Mouse (Mus musculus) midbrain, embryonic 11.5 days (tissue): Measurements from ENCODE around the gene Tvp23b. TPM values are rescaled to one million over a fixed set of nuclear protein-coding genes. Genes with fewer than 3 reads are reported as not detected.

Experiments
- ATAC-seq: fragments of 200-750 bp; cut with Nextera tagmentation; 2 replicates; pipeline ENCODE4 v1.8.0; 2017; ENCODE audit warnings: moderate TSS enrichment, moderate library complexity; ENCODE audit not compliant: low FRiP score
- DNase-seq: peaks from one replicate; pipeline ENCODE4 v3.0.0; 2015; ENCODE audit warnings: low spot score; ENCODE audit errors: missing footprints
- H3K27ac ChIP-seq: fragments of 300-500 bp; sonication (generic); 2 replicates; pipeline ENCODE4 v1.5.1; 2014; ENCODE audit warnings: low read depth, low read length
- H3K27me3 ChIP-seq: fragments of 300-500 bp; sonication (generic); 2 replicates; pipeline ENCODE4 v1.6.1; 2014; ENCODE audit warnings: mild to moderate bottlenecking, low read length, moderate library complexity, mixed read lengths; ENCODE audit not compliant: control insufficient read depth, insufficient read depth
- H3K36me3 ChIP-seq: fragments of 300-500 bp; sonication (generic); 2 replicates; pipeline ENCODE4 v1.6.1; 2014; ENCODE audit warnings: mild to moderate bottlenecking, low read length, moderate library complexity, mixed read lengths; ENCODE audit not compliant: control insufficient read depth, insufficient read depth
- H3K4me1 ChIP-seq: fragments of 300-500 bp; sonication (generic); 2 replicates; pipeline ENCODE4 v1.6.1; 2014; ENCODE audit warnings: low read length; ENCODE audit not compliant: control insufficient read depth, insufficient read depth
- H3K4me2 ChIP-seq: fragments of 300-500 bp; sonication (generic); 2 replicates; pipeline ENCODE4 v1.6.1; 2014; ENCODE audit warnings: mild to moderate bottlenecking, moderate library complexity
- H3K4me3 ChIP-seq: fragments of 300-500 bp; sonication (generic); 2 replicates; pipeline ENCODE4 v1.5.1; 2014; ENCODE audit warnings: low read depth, low read length
- H3K9ac ChIP-seq: fragments of 300-500 bp; sonication (generic); 2 replicates; pipeline ENCODE4 v1.6.1; 2014; ENCODE audit warnings: low read length
- H3K9me3 ChIP-seq: fragments of 300-500 bp; sonication (generic); 2 replicates; pipeline ENCODE4 v1.6.1; 2016; ENCODE audit warnings: low read length; ENCODE audit not compliant: control insufficient read depth
- WGBS: fragments of 180-500 bp; shearing (Covaris S2); extraction: QIAGEN DNeasy Blood & Tissue Kit; methylation state at CpG from one replicate; pipeline ENCODE4 v1.1.7; 2014; 5-methylcytosine and 5-hydroxymethylcytosine counted together
- polyA plus RNA-seq: library from polyadenylated mRNA; unstranded; fragments of >200 nt; fragmentation: Nextera tagmentation; extraction: Ambion mirVana; gene quantifications from 2 replicates; pipeline ENCODE4 v1.2.1, GENCODE M21; 2014

Gene Tvp23b
- polyA plus RNA-seq, 1 experiment from 2014 or later: 44.4 TPM

DNA sequence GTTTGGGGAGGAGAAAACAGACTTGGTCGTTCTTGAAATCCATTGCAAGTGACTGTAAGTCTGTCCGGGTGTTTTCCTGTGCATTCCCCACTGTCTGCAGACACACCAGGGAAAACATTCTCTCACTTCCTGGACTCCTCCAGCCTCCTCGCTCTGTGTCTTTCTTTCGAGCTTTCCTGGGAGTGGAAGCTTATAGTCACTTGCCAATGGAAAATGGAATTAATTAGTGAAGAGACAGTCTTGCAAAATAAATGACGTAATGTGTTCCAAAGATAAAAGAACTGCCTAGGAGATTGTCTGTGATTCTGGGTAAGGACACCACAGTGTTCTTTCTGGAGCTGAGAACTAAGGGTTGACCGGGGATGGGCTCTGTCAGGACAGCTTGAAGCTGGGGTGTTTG is 64.3 kb downstream of the Tvp23b start:
- H3K4me2 ChIP-seq: no peak overlapping the region
- H3K9me3 ChIP-seq: no peaks in the 10 kb centered on the region
- DNase-seq (no peak), ATAC-seq (no peak)
- no peaks in the 10 kb centered on the region for H3K27me3 ChIP-seq
- no peak overlapping the region for H3K9ac ChIP-seq
- 82% methylated on average over 6 of the region's 6 CpGs for WGBS
- H3K4me1 ChIP-seq: no peaks in the 10 kb centered on the region
- no peaks in the 10 kb centered on the region for H3K36me3 ChIP-seq
- no peak overlapping the region for H3K27ac ChIP-seq
- no peak overlapping the region for H3K4me3 ChIP-seq

DNA sequence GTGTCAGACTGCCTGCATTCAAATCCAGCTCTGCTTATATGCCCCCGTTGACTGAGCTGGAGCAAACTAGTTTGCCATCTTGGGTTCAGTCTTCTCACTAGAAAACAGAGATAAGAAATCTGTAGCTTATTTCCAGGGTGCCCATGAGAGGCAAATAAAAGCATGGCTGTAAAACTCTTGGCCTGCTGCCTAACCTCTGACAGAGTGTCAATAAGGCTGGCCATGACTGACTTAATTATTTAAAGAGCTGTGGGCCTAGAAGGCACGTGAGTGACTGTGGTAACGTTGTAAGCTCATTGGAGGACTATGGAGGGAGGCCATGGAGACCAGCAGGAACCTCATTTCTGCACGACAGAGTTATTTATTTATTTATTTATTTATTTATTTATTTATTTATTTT is 66.3 kb downstream of the Tvp23b start:
- Histone ChIP-seq H3K4me1 (no peaks in the 10 kb centered on the region), H3K27me3 (no peaks in the 10 kb centered on the region), H3K9ac (no peak overlapping the region), H3K27ac (no peak overlapping the region), H3K4me3 (no peak overlapping the region), H3K9me3 (no peaks in the 10 kb centered on the region), H3K36me3 (no peaks in the 10 kb centered on the region), H3K4me2 (no peak overlapping the region)
- no peak for DNase-seq
- ATAC-seq: no peak
- 77% methylated on average over 4 of the region's 4 CpGs for WGBS

DNA sequence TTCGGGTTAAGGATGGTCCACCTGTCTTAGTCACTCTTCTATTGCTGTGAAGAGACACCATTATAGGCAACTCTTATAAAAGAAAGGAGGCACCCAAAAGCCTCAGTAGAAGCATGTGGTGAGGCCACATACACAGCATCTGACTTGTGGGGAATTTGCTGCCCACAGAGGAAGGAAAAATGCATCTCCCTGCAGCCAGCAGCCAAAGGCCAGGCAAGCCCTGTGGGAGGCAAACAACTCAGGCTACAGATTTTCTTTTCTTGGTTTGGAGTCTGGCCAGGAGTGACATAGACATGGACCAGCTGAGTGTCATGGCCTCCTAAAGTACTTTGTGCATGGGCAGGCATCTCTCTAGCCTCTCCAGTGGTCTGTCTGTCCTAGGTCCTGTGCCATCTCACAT is 70.3 kb downstream of the Tvp23b start:
- WGBS: 90% methylated on average over 1 of the region's 1 CpGs
- Histone ChIP-seq H3K4me2 (no peak overlapping the region), H3K4me1 (no peaks in the 10 kb centered on the region), H3K9me3 (no peaks in the 10 kb centered on the region), H3K27me3 (no peaks in the 10 kb centered on the region), H3K27ac (no peak overlapping the region), H3K9ac (no peak overlapping the region), H3K36me3 (no peaks in the 10 kb centered on the region), H3K4me3 (no peak overlapping the region)
- DNase-seq (no peak), ATAC-seq (no peak)

DNA sequence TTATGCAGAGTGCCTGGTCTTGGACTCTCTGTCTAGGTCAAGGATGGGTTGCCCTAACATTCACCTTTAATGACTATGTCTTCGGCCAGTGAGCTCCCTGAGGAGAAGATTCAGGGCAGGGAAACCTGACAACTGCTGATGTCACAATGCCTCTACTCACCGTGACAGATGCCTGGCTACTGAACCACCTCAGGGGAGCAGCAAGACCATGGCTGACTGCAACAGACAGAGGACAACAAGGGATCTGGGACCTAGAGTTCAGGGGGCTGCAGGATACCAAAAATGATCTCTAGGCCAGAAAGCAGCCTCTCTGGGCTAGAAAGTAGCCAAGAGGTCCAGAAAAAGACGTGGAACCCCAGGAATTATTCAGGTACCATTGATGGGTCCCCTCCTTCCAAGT is 71.8 kb downstream of the Tvp23b start, which contains the start of gene Cdrt4:
TSS of gene Cdrt4 (plus strand) at position 182 of the 400 bp plus-strand sequence.
- H3K4me2 ChIP-seq: no peak within 1 kb of the TSS
- ATAC-seq (no peak), DNase-seq (no peak)
- no peak within 1 kb of the TSS for H3K27ac ChIP-seq
- H3K27me3 ChIP-seq: no peaks in the 10 kb centered on the region
- H3K9me3 ChIP-seq: 0 out of 2 replicates have a peak, but pooled peaks cover 3% of the 10 kb centered on the region
- no peaks in the 10 kb centered on the region for H3K4me1 ChIP-seq
- H3K4me3 ChIP-seq: no peak within 1 kb of the TSS
- WGBS: 75% methylated on average over 3 of the region's 3 CpGs
- no peaks in the 10 kb centered on the region for H3K36me3 ChIP-seq
- no peak within 1 kb of the TSS for H3K9ac ChIP-seq

DNA sequence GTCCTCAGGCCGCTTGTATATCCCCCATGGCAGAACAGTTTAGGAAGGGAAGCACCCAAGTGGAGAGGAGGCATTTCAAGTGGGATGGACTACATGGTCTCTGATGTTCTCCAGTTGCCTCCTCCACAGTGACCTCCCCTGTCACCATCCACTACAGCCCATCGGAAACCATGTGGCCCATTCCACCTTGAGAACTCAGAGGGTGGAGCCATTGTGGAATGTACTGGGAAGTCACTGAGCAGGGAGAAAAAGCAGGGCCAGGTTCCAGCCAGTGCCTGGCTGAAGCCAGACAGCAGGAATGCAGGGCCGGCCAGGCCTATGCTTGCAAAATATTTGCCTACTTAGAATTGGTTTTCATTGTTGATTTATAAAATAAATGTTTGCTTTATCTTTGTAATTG is 75.5 kb downstream of the Tvp23b start:
- 0 out of 2 replicates have a peak, but pooled peaks cover 3% of the 10 kb centered on the region for H3K9me3 ChIP-seq
- H3K4me1 ChIP-seq: no peaks in the 10 kb centered on the region
- 90% methylated on average over 3 of the region's 3 CpGs for WGBS

DNA sequence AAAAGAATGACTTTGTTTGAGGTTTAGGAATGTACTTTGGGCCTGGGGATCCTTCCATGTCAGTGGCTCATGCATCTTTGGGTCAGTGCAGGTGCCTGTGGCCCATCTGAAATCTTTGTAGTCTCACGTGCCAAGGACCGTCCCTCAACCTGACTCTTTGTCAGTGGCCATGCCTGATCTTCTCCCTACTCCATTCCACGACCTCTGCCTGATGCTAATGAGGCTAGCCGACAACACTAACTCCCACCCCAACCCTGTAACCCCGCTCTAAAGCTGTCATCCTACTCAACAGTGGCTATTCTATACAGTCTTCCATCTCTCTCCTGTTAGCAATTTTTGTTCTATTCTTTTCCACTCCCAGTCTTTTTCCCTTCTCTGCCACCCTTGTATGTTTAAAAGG is 75.9 kb downstream of the Tvp23b start:
- Histone ChIP-seq H3K27ac (no peak overlapping the region), H3K9ac (no peak overlapping the region), H3K4me2 (no peak overlapping the region), H3K9me3 (0 out of 2 replicates have a peak, but pooled peaks cover 3% of the 10 kb centered on the region), H3K27me3 (no peaks in the 10 kb centered on the region), H3K4me1 (no peaks in the 10 kb centered on the region), H3K4me3 (no peak overlapping the region), H3K36me3 (no peaks in the 10 kb centered on the region)
- WGBS: 79% methylated on average over 5 of the region's 5 CpGs
- DNase-seq: no peak
- ATAC-seq: no peak

More for the DNA sequence above, 75.5 kb downstream of the Tvp23b start:
- Histone ChIP-seq H3K27ac (no peak overlapping the region), H3K9ac (no peak overlapping the region), H3K4me2 (no peak overlapping the region), H3K36me3 (no peaks in the 10 kb centered on the region), H3K4me3 (no peak overlapping the region), H3K27me3 (no peaks in the 10 kb centered on the region)
- DNase-seq: no peak
- no peak for ATAC-seq

DNA sequence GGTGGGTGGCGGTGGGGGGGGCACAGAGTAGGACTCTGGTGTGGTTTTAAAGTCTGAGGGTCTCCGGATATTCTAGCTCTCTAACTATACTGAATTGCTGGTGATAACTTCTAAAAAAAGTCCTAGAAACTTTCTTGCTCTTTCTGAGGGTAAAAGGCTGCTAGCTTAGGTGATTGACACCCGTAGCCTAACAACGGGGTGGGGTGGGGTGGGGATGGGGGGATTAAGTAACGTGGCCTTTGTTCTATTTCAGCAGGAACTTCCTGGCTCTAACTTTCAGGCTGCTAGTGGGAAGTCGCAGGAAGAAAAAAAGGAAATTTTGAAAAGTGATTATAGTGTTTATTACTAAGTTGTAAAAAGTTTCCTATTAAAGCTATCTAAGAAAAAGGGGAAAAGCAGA is 76.5 kb downstream of the Tvp23b start:
- no peaks in the 10 kb centered on the region for H3K27me3 ChIP-seq
- no peak overlapping the region for H3K27ac ChIP-seq
- H3K9ac ChIP-seq: no peak overlapping the region
- H3K4me1 ChIP-seq: no peaks in the 10 kb centered on the region
- DNase-seq: no peak
- ATAC-seq: no peak
- H3K36me3 ChIP-seq: no peaks in the 10 kb centered on the region
- WGBS: 45% methylated on average over 6 of the region's 6 CpGs
- 0 out of 2 replicates have a peak, but pooled peaks cover 3% of the 10 kb centered on the region for H3K9me3 ChIP-seq
- no peak overlapping the region for H3K4me3 ChIP-seq
- H3K4me2 ChIP-seq: no peak overlapping the region

DNA sequence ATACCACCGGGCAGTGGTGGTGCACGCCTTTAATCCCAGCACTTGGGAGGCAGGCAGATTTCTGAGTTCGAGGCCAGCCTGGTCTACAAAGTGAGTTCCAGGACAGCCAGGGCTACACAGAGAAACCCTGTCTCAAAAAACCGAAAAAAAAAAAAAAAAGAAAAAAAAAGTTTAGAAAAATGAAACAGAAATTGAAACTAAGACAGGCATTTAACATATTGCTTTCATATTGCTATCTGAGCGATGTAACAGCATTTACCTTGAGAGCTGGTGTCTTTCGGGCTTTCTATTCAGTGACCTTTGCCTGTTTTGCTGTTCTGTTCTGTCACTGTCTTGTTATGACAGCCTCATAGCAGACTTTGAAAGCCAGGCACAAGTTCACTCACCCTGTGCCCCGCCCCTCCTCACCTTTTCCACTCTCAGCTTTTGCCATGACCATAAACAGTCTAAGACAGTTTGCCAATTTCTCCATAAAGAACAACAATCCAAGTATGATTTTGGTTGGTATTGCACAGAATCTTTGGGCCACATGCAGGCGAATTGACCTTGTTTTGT is 78.4 kb downstream of the Tvp23b start:
- whole genome bisulfite sequencing: 93% methylated on average over 8 of the region's 8 CpGs
- Histone ChIP-seq H3K27ac (no peak overlapping the region), H3K4me2 (no peak overlapping the region), H3K4me3 (no peak overlapping the region), H3K9ac (no peak overlapping the region), H3K4me1 (no peaks in the 10 kb centered on the region), H3K9me3 (0 out of 2 replicates have a peak, but pooled peaks cover 3% of the 10 kb centered on the region), H3K36me3 (no peaks in the 10 kb centered on the region), H3K27me3 (no peaks in the 10 kb centered on the region)
- ATAC-seq (no peak), DNase-seq (no peak)

DNA sequence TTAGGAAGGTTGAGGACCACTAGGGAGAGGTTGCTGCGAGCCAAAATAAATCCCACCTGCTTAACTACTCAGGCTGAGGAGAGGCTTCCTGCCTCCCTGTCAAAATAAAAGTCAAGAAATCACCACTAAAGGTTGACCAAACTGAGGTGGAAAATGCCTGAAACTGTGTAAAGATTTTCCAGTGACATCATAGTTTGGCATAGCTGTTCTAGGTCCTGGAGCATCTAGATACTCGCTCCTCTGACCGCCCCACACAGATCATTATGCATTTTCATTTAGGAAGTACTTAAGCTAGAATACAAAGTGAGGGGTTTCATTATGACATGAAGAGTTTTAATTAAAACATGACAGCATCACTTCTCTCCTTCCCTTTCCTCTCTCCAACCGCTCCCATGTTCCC is 84.0 kb downstream of the Tvp23b start:
- peaks cover 9% of the 10 kb centered on the region for H3K4me1 ChIP-seq
- WGBS: 78% methylated on average over 4 of the region's 4 CpGs
- DNase-seq: no peak
- ATAC-seq: no peak
- H3K4me2 ChIP-seq: no peak overlapping the region
- H3K4me3 ChIP-seq: no peak overlapping the region
- no peak overlapping the region for H3K27ac ChIP-seq
- no peak overlapping the region for H3K9ac ChIP-seq
- no peaks in the 10 kb centered on the region for H3K9me3 ChIP-seq
- H3K27me3 ChIP-seq: no peaks in the 10 kb centered on the region
- no peaks in the 10 kb centered on the region for H3K36me3 ChIP-seq
